In the genomic region with DNA sequence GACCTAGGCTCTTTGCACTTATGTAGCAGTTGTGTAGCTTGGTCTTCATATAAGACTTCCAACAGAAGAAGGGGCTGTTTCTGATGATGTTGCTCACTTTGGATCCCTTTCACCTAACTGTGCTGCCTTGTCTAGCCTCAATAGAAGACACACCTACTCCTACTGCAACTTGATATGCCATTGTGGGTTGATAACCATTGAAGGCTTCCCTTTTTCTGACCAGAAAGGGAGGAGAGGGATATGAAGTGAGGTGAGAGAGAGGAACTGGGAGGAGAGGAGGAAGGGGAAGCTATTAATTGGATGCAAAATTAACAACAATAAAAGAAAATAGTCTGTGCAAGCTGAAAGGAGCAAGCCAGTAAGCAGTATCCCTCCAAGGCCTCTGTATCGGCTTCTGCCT, we compare ENCODE assay signal across 1 mouse cellular context.
TF ChIP-seq lines count a peak whose summit lies in the region.

No protein-coding gene starts in this region.

TF ChIP-seq in MEL, 35 proteins besides CTCF, POLR2A, EP300 and RAD21:
- TF ChIP-seq ZNF384 (IDR thresholded peaks at IDR 0.05; ENCODE audit: low read depth, low read length) (no peak), MYC (IDR thresholded peaks at IDR 0.05; ENCODE audit: low read depth, low read length) (no peak), POLR2AphosphoS5 (IDR thresholded peaks at IDR 0.05; ENCODE audit: borderline replicate concordance, low read depth, low read length) (no peak), UBTF (IDR thresholded peaks at IDR 0.05; ENCODE audit: borderline replicate concordance, insufficient read depth, low read depth, low read length) (no peak), HCFC1 (IDR thresholded peaks at IDR 0.05; ENCODE audit: low read depth, low read length) (no peak), ELF1 (IDR thresholded peaks at IDR 0.05; ENCODE audit: low read depth, low read length) (no peak), BHLHE40 (IDR thresholded peaks at IDR 0.05; ENCODE audit: borderline replicate concordance, low read depth, low read length) (no peak), MXI1 (IDR thresholded peaks at IDR 0.05; ENCODE audit: low read depth, low read length) (peak; percentile 54; the same call in 1 of the 2 replicates), RCOR1 (IDR thresholded peaks at IDR 0.05; ENCODE audit: low read depth, low read length) (0 out of 2 replicates have a peak, but pooled peaks have one; percentile 14), KAT2A (conservative IDR thresholded peaks at IDR 0.05; ENCODE audit: low read depth, low read length) (no peak), NRF1 (IDR thresholded peaks at IDR 0.05; ENCODE audit: insufficient read depth, low read depth, low read length, poor library complexity, severe bottlenecking) (no peak), POLR2AphosphoS2 (IDR thresholded peaks at IDR 0.05; ENCODE audit: low read length) (no peak), USF1 (IDR thresholded peaks at IDR 0.05; ENCODE audit: low read depth, low read length) (no peak), NELFE (IDR thresholded peaks at IDR 0.05; ENCODE audit: low read depth, low read length) (no peak), GABPA (IDR thresholded peaks at IDR 0.05; ENCODE audit: low read depth, low read length) (no peak), CHD1 (IDR thresholded peaks at IDR 0.05; ENCODE audit: low read depth, low read length) (no peak), CHD2 (IDR thresholded peaks at IDR 0.05; ENCODE audit: low read length) (no peak), MEF2A (IDR thresholded peaks at IDR 0.05; ENCODE audit: extremely low read depth, insufficient replicate concordance, low read depth, low read length, poor library complexity, severe bottlenecking) (no peak), MYB (IDR thresholded peaks at IDR 0.05; ENCODE audit: low read depth, low read length) (no peak), MAZ (IDR thresholded peaks at IDR 0.05; ENCODE audit: low read depth, low read length) (no peak), GATA1 (IDR thresholded peaks at IDR 0.05; ENCODE audit: low read depth, low read length) (peak; percentile 52; the same call in 1 of the 2 replicates), SIN3A (IDR thresholded peaks at IDR 0.05; ENCODE audit: low read length) (no peak), MAFK (IDR thresholded peaks at IDR 0.05; ENCODE audit: borderline replicate concordance, low read depth, low read length) (no peak), TAL1 (IDR thresholded peaks at IDR 0.05; ENCODE audit: low read length) (no peak)
